Mouse (Mus musculus) myocyte (in vitro differentiated cells): ENCODE data around the gene Olfr862.

Experiments used
- POLR2A ChIP-seq: IDR thresholded peaks from one replicate; pipeline ENCODE4 v1.6.1; 2011; ENCODE audit warnings: low read depth, mild to moderate bottlenecking, control low read depth, moderate library complexity; ENCODE audit not compliant: insufficient read length
- POLR2AphosphoS2 ChIP-seq: IDR thresholded peaks from one replicate; pipeline ENCODE4 v1.6.1; 2011; ENCODE audit warnings: low read depth, control low read depth; ENCODE audit not compliant: insufficient read length

GRCm38 (mm10) chr9:19911170-19911569 is 23.4 kb upstream of the Olfr862 start:
- no peak for TF ChIP-seq POLR2A
- no peak for TF ChIP-seq POLR2AphosphoS2
